Mouse (Mus musculus): ENCODE measurements around the gene Inpp5f. TPM values are rescaled to one million over a fixed set of nuclear protein-coding genes. Genes with fewer than 3 reads are reported as not detected.
A peak's percentile ranks its signal among the peaks of the same experiment; 100 is the strongest.

Inpp5f gene
- polyA plus RNA-seq, 1 experiment from 2014 or later: 450 TPM

- H3K36me3 ChIP-seq (replicated peaks): peaks cover 6% of the 10 kb centered on the region; the same call in 1 of the 2 replicates
- H3K27me3 ChIP-seq (replicated peaks): no peaks in the 10 kb centered on the region
- no peak overlapping the region for H3K4me3 ChIP-seq
- WGBS: 38% methylated on average over 10 of the region's 10 CpGs
- peaks cover 22% of the 10 kb centered on the region for H3K4me1 ChIP-seq
- H3K9me3 ChIP-seq: no peaks in the 10 kb centered on the region
- no peak overlapping the region for H3K27ac ChIP-seq
- H3K4me2 ChIP-seq: no peak overlapping the region
- no peak overlapping the region for H3K9ac ChIP-seq
- no peak for ATAC-seq (replicated peaks)
Measured at GRCm38 (mm10) chr7:128726999-128727398, 115.9 kb downstream of the Inpp5f start.

GRCm38 (mm10) chr7:128727701-128728100, 116.6 kb downstream of the Inpp5f start:
- 31% methylated on average over 5 of the region's 5 CpGs for WGBS
- H3K4me3 ChIP-seq: no peak overlapping the region
- peaks cover 3% of the 10 kb centered on the region; the same call in 1 of the 2 replicates for H3K36me3 ChIP-seq (replicated peaks)
- no peak for ATAC-seq (replicated peaks)
- no peaks in the 10 kb centered on the region for H3K9me3 ChIP-seq
- H3K4me2 ChIP-seq: no peak overlapping the region
- H3K4me1 ChIP-seq: peaks cover 22% of the 10 kb centered on the region
- H3K27ac ChIP-seq: no peak overlapping the region
- H3K27me3 ChIP-seq (replicated peaks): no peaks in the 10 kb centered on the region
- H3K9ac ChIP-seq: no peak overlapping the region

DNA sequence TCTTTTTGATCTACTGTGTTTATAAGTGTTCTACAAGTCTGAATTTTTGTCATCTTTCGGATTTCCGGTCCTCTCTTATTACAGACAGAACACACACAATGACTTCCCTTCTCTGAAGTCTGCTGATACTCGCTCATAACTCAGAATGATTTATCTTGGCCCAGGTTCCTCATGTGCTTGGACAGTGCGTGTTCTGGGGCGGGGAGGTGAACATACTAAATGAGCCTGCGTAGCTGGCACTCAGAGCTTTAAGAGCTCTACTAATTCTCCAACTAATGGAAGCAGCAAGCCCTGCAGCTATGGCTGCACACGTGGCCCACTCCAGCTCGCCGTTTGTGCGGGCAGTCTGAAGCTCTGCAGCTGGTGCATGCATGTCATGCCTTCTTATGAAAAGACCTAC, 117.6 kb downstream of the Inpp5f start:
- H3K27me3 ChIP-seq (replicated peaks): no peaks in the 10 kb centered on the region
- peaks cover 22% of the 10 kb centered on the region for H3K4me1 ChIP-seq
- H3K4me3 ChIP-seq: no peak overlapping the region
- H3K9me3 ChIP-seq: no peaks in the 10 kb centered on the region
- no peaks in the 10 kb centered on the region for H3K36me3 ChIP-seq (replicated peaks)
- 90% methylated on average over 10 of the region's 10 CpGs for WGBS
- no peak overlapping the region for H3K4me2 ChIP-seq
- H3K27ac ChIP-seq: no peak overlapping the region
- ATAC-seq (replicated peaks): no peak
- H3K9ac ChIP-seq: no peak overlapping the region

DNA sequence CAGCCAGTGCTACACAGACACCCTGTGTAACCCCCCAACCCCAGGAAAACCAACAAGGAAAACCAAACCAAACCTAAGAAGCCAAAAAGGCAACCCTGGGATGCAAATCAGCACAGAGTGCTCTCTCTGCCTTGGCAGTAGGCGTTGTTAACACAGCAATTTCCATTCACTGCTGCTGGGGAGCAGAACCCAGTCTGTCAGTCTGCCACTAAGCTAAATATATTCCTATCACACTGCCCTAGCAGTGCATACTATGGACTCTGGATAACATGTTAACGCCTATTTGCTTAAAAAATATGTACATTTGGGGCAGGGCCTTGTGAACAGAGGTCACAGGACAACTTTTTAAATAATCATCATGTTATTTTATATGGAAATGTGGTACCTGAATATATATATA, 120.5 kb downstream of the Inpp5f start:
- Histone ChIP-seq H3K36me3 (replicated peaks) (no peaks in the 10 kb centered on the region), H3K4me1 (peaks cover 14% of the 10 kb centered on the region), H3K4me3 (no peak overlapping the region), H3K27ac (no peak overlapping the region), H3K9me3 (no peaks in the 10 kb centered on the region), H3K4me2 (no peak overlapping the region), H3K27me3 (replicated peaks) (no peaks in the 10 kb centered on the region), H3K9ac (no peak overlapping the region)
- WGBS: 76% methylated on average over 2 of the region's 2 CpGs
- no peak for ATAC-seq (replicated peaks)

GRCm38 (mm10) chr7:128738041-128738440, 126.9 kb downstream of the Inpp5f start:
- peaks cover 21% of the 10 kb centered on the region for H3K4me1 ChIP-seq
- no peak overlapping the region for H3K27ac ChIP-seq
- H3K27me3 ChIP-seq (replicated peaks): no peaks in the 10 kb centered on the region
- H3K4me3 ChIP-seq: no peak overlapping the region
- peak overlapping the region; percentile 69 for H3K4me2 ChIP-seq
- H3K9ac ChIP-seq: no peak overlapping the region
- H3K36me3 ChIP-seq (replicated peaks): no peaks in the 10 kb centered on the region
- ATAC-seq (replicated peaks): no peak
- H3K9me3 ChIP-seq: no peaks in the 10 kb centered on the region
- WGBS: 80% methylated on average over 5 of the region's 5 CpGs

GRCm38 (mm10) chr7:128739116-128739461, 128.0 kb downstream of the Inpp5f start:
- Histone ChIP-seq H3K4me2 (peak overlapping the region; percentile 69), H3K36me3 (replicated peaks) (no peaks in the 10 kb centered on the region), H3K4me1 (peaks cover 24% of the 10 kb centered on the region), H3K27ac (no peak overlapping the region), H3K4me3 (peak overlapping the region; percentile 83), H3K9ac (peak overlapping the region; percentile 88), H3K9me3 (no peaks in the 10 kb centered on the region), H3K27me3 (replicated peaks) (no peaks in the 10 kb centered on the region)
- ATAC-seq (replicated peaks): no peak
- under 1% methylated on average over 15 of the region's 15 CpGs for WGBS

GRCm38 (mm10) chr7:128739462-128740277, 128.5 kb downstream of the Inpp5f start:
- peaks cover 27% of the 10 kb centered on the region for H3K4me1 ChIP-seq
- ATAC-seq (replicated peaks): peak; percentile 57
- under 1% methylated on average over 80 of the region's 80 CpGs for WGBS
- H3K27me3 ChIP-seq (replicated peaks): no peaks in the 10 kb centered on the region
- peak overlapping the region; percentile 83 for H3K4me3 ChIP-seq
- H3K9ac ChIP-seq: peak overlapping the region; percentile 88
- no peaks in the 10 kb centered on the region for H3K36me3 ChIP-seq (replicated peaks)
- H3K27ac ChIP-seq: peak overlapping the region; percentile 90
- H3K4me2 ChIP-seq: peak overlapping the region; percentile 69
- H3K9me3 ChIP-seq: no peaks in the 10 kb centered on the region

DNA sequence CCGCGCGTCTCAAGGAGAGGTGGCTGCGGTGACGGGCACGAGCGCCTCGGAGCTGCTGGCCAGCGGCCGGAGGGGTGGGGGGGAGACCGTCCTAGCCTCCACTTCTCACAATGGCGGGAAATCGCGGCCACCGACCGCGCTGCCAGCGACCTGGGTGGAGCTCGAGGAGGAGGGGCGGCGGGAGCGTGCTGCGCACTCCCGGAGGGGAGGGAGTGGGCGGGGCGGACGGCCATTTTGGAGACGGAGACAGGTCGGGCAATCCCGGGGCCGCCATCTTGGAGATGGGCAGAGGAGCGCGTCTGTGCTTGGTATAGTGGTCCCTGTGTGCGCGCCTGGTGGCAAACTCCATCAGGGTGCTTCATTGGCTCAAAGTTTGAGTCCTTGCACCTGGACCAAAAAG, 129.2 kb downstream of the Inpp5f start, which contains the start of gene Mcmbp:
TSS of gene Mcmbp (minus strand) at position 162 of the 400 bp plus-strand sequence.
- Histone ChIP-seq H3K27ac (peak within 1 kb of the TSS; percentile 90), H3K4me1 (peaks cover 27% of the 10 kb centered on the region), H3K4me2 (peak within 1 kb of the TSS; percentile 69), H3K9me3 (no peaks in the 10 kb centered on the region), H3K9ac (peak within 1 kb of the TSS; percentile 88), H3K27me3 (replicated peaks) (no peaks in the 10 kb centered on the region), H3K4me3 (peak within 1 kb of the TSS; percentile 83), H3K36me3 (replicated peaks) (no peaks in the 10 kb centered on the region)
- WGBS: under 1% methylated on average over 33 of the region's 35 CpGs
- peak; percentile 87 for ATAC-seq (replicated peaks)

DNA sequence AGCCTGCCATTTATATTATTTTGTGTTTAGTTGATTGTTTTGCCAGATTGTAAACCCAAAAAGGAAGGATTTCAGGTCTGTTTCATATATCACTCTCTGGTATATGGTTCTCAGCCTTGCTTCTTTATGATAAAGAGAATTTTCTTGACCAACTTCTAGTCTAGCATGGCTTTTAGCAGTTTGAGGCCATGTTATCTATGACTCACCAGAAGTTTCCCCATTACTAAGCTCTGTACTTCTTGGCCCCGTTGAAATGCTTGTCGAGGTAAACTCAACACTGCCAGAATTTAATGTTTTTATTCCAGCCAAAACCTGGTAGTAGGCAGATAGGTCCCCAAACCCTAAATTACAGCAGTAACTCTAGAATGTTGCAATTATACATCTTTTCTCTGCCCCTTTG, 132.8 kb downstream of the Inpp5f start:
- Histone ChIP-seq H3K9ac (no peak overlapping the region), H3K4me2 (peak overlapping the region; percentile 68), H3K27ac (0 out of 2 replicates have a peak overlapping the region, but pooled peaks have one; percentile 80), H3K4me3 (peak overlapping the region; percentile 76), H3K27me3 (replicated peaks) (no peaks in the 10 kb centered on the region), H3K9me3 (no peaks in the 10 kb centered on the region), H3K36me3 (replicated peaks) (no peaks in the 10 kb centered on the region), H3K4me1 (peaks cover 48% of the 10 kb centered on the region)
- ATAC-seq (replicated peaks): no peak
- WGBS: 63% methylated on average over 2 of the region's 2 CpGs

GRCm38 (mm10) chr7:128744684-128745485, 133.8 kb downstream of the Inpp5f start, which contains the start of gene Sec23ip:
Gene Sec23ip, plus strand, starts transcription at chr7:128744943.
- peak within 1 kb of the TSS; percentile 76 for H3K4me3 ChIP-seq
- H3K27me3 ChIP-seq (replicated peaks): no peaks in the 10 kb centered on the region
- peaks cover under 1% of the 10 kb centered on the region; the same call in 1 of the 2 replicates for H3K36me3 ChIP-seq (replicated peaks)
- peaks cover 44% of the 10 kb centered on the region for H3K4me1 ChIP-seq
- H3K27ac ChIP-seq: peak within 1 kb of the TSS; percentile 80
- under 1% methylated on average over 55 of the region's 55 CpGs for WGBS
- H3K4me2 ChIP-seq: peak within 1 kb of the TSS; percentile 68
- H3K9ac ChIP-seq: peak within 1 kb of the TSS; percentile 81
- peak; percentile 90 for ATAC-seq (replicated peaks)
- no peaks in the 10 kb centered on the region for H3K9me3 ChIP-seq

Measured in midbrain, embryonic 15.5 days (tissue).